Mouse (Mus musculus) kidney, embryonic 14.5 days (tissue): ENCODE measurements at regions not wholly inside any gene's neighbourhood (a gene's known extent, or its start where the extent isn't known, plus 50 kb on each side); places are given as distances from the start of the nearest gene placed in this dataset.

Source experiments
- ATAC-seq: fragments of 200-750 bp; cut with Nextera tagmentation; 2 replicates; pipeline ENCODE4 v1.8.0; 2017; ENCODE audit warnings: moderate number of reproducible peaks, mild to moderate bottlenecking, moderate TSS enrichment, moderate library complexity; ENCODE audit not compliant: low FRiP score, low TSS enrichment
- H3K27ac ChIP-seq: fragments of 300-500 bp; sonication (generic); 2 replicates; pipeline ENCODE4 v1.5.1; 2014; ENCODE audit warnings: low read depth, mild to moderate bottlenecking, low read length, moderate library complexity, mixed read lengths
- H3K27me3 ChIP-seq: fragments of 300-500 bp; sonication (generic); 2 replicates; pipeline ENCODE4 v1.6.1; 2014; ENCODE audit warnings: mild to moderate bottlenecking, low read length; ENCODE audit not compliant: control insufficient read depth, insufficient read depth
- H3K36me3 ChIP-seq: fragments of 300-500 bp; sonication (generic); 2 replicates; pipeline ENCODE4 v1.6.1; 2014; ENCODE audit warnings: low read length, mixed read lengths; ENCODE audit not compliant: control insufficient read depth, insufficient read depth
- H3K4me1 ChIP-seq: fragments of 300-500 bp; sonication (generic); 2 replicates; pipeline ENCODE4 v1.6.1; 2014; ENCODE audit warnings: low read length, mixed read lengths; ENCODE audit not compliant: control insufficient read depth, insufficient read depth
- H3K4me2 ChIP-seq: fragments of 300-500 bp; sonication (generic); replicated peaks from 2 replicates; pipeline ENCODE4 v1.6.1; 2014; ENCODE audit warnings: low read depth, mild to moderate bottlenecking, low read length
- H3K4me3 ChIP-seq: fragments of 300-500 bp; sonication (generic); 2 replicates; pipeline ENCODE4 v1.5.1; 2014; ENCODE audit warnings: mild to moderate bottlenecking, low read length
- H3K9ac ChIP-seq: fragments of 300-500 bp; sonication (generic); 2 replicates; pipeline ENCODE4 v1.6.1; 2014; ENCODE audit warnings: low read depth, mild to moderate bottlenecking, low read length, moderate library complexity
- H3K9me3 ChIP-seq: fragments of 300-500 bp; sonication (generic); 2 replicates; pipeline ENCODE4 v1.6.1; 2016; ENCODE audit warnings: low read length; ENCODE audit not compliant: control insufficient read depth
- WGBS: fragments of 180-500 bp; shearing (Covaris S2); extraction: QIAGEN DNeasy Blood & Tissue Kit; methylation state at CpG from one replicate; pipeline ENCODE4 v1.1.7; 2014; 5-methylcytosine and 5-hydroxymethylcytosine counted together

DNA sequence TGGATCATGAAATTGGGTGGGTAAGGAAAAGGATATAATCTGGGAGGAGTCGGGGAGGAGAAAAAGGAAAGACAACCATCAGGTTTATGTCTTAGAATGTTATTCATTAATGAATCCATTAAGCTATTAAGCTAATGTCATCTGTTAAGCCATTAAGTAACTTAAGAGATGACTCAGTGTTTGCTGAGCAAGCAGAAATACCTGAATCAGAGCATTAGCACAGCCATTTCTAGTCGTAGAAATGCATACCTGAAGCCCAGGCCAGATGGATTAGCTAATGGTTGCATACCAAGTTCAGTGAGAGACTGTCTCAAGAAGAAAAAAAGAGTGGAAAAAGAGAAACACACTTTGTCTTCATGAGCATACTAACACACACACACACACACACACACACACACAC lies 244.0 kb upstream of the P2ry1 start:
- Histone ChIP-seq H3K9ac (no peak overlapping the region), H3K27ac (no peak overlapping the region), H3K9me3 (no peaks in the 10 kb centered on the region), H3K36me3 (no peaks in the 10 kb centered on the region), H3K27me3 (no peaks in the 10 kb centered on the region), H3K4me3 (no peak overlapping the region), H3K4me1 (no peaks in the 10 kb centered on the region), H3K4me2 (no peak overlapping the region)
- 72% methylated on average over 2 of the region's 2 CpGs for WGBS
- ATAC-seq = no peak

DNA sequence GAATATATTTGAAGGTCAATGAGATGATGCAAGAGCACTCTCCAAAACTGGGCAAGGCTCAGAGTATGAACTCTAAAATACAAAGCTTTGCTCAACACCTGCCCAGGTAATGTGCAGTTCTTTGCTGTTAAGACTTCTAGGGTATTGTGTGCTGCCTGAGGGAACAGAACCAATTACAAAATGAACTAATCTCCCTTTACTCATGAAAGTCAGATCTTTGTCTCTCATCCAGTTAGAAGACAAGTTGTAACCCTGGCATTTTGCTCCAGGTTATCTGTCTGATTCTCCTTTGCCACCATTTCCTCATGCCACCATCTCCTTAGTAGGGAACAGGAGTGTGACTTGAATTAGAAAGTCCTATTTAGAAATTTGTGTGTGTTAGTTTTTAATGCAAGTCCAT lies 243.5 kb upstream of the P2ry1 start:
- ATAC-seq = no peak
- Histone ChIP-seq H3K4me2 (no peak overlapping the region), H3K4me1 (no peaks in the 10 kb centered on the region), H3K27ac (no peak overlapping the region), H3K4me3 (no peak overlapping the region), H3K36me3 (no peaks in the 10 kb centered on the region), H3K9ac (no peak overlapping the region), H3K9me3 (no peaks in the 10 kb centered on the region), H3K27me3 (no peaks in the 10 kb centered on the region)

DNA sequence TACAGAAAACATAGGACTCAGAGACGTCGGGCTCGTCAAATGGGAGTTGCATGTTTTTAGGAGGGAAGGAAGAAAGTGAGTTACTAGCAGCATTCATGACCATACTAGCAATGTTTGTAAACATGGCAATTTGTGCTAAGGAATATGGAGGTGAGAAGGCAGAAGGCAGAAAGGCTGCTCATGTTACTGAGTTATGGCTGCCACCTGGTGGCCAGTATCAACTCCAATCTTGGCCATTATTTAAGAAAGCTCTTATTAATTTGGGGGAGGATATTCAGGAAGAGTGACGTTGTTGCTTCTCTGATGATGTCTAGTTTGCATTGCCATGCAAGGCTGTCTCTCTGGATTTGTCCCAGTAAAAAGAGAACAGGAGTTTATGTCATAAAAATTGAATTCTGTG lies 239.7 kb upstream of the P2ry1 start:
- Histone ChIP-seq H3K4me1 (no peaks in the 10 kb centered on the region), H3K36me3 (no peaks in the 10 kb centered on the region), H3K27ac (no peak overlapping the region), H3K9me3 (no peaks in the 10 kb centered on the region), H3K27me3 (no peaks in the 10 kb centered on the region), H3K9ac (no peak overlapping the region), H3K4me2 (no peak overlapping the region), H3K4me3 (no peak overlapping the region)
- WGBS = 67% methylated on average over 4 of the region's 4 CpGs
- ATAC-seq = no peak

DNA sequence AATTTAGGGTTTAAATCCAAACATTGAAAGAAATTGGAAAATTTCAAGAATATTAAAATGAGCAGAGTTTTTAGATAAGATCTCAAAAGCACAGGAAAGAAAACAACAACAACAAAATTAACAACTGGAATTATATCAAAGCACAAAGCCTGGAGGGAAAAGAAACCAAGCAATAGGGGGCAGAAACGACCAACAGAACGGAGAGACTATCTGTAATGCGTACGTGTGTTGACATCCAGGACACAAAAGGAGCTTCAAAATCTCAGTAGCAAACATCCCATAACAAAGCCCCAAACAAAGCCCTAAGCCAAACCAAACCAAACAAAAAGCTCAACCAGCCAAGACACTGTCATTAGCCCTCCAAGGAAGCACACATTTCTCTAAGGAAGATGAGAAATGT lies 237.5 kb upstream of the P2ry1 start:
- Histone ChIP-seq H3K27ac (no peak overlapping the region), H3K9me3 (no peaks in the 10 kb centered on the region), H3K27me3 (no peaks in the 10 kb centered on the region), H3K36me3 (no peaks in the 10 kb centered on the region), H3K4me1 (no peaks in the 10 kb centered on the region), H3K4me2 (no peak overlapping the region), H3K4me3 (no peak overlapping the region), H3K9ac (no peak overlapping the region)
- WGBS = 79% methylated on average over 4 of the region's 4 CpGs
- no peak for ATAC-seq

DNA sequence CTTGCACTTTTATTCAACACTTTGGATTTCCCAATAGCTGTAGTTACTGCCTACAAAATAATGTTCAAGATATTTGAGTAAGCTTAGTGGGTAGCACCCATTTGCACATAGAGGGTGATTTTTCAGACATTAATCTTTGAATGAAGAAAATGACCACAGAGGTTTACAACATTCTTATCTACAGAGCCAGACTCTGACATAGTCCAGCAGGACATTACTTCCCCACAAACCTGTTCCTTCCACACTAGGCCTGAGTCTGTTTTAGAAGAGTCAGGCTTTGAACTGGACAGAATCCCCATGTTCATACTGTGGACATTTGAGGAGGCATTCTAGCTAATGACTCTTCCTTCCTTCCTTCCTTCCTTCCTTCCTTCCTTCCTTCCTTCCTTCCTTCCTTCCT lies 233.6 kb upstream of the P2ry1 start:
- no peak for ATAC-seq
- Histone ChIP-seq H3K4me2 (no peak overlapping the region), H3K9me3 (no peaks in the 10 kb centered on the region), H3K4me1 (no peaks in the 10 kb centered on the region), H3K27ac (no peak overlapping the region), H3K27me3 (no peaks in the 10 kb centered on the region), H3K4me3 (no peak overlapping the region), H3K36me3 (no peaks in the 10 kb centered on the region), H3K9ac (no peak overlapping the region)

DNA sequence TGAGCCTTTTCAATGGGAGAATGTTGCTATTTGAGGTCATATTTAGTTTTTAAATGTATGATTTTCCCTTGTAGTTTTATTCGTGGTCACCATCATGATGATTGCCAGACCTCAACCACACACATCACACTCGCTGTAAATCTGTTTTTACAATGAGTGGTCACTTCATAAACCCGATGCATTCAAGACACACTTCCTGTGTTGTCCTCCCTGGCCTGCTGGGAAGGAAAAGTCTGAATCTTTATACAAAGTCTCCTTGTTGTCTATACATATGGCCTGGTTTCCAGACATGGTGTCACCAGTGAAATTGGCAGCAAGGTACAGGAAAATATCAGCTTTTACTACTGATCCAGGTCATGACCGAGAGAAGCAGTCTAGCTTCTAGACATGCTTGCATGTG lies 230.7 kb upstream of the P2ry1 start:
- H3K36me3 ChIP-seq = no peaks in the 10 kb centered on the region
- no peak overlapping the region for H3K9ac ChIP-seq
- no peak overlapping the region for H3K27ac ChIP-seq
- no peak for ATAC-seq
- H3K27me3 ChIP-seq = no peaks in the 10 kb centered on the region
- H3K9me3 ChIP-seq = no peaks in the 10 kb centered on the region
- 67% methylated on average over 4 of the region's 4 CpGs for WGBS
- no peak overlapping the region for H3K4me2 ChIP-seq
- H3K4me1 ChIP-seq = no peaks in the 10 kb centered on the region
- no peak overlapping the region for H3K4me3 ChIP-seq

DNA sequence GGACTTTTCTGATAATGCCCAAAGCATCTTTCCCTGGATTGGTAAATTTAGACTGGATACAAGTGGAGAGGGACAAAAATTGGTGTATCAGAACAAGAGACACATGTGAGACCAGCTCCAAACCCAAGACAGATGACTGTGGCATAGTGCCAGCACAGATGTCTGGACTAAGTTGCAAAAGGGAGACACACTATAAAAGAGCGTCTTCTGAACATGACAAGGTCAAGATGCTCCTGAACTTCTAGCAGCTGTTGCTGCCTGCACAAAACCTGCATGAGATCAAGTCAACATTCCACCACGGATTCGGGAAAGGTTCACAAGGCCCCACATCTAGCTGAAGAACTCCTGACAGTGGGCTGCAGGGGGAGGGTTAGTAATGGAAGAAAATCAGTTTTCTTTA lies 229.2 kb upstream of the P2ry1 start:
- ATAC-seq = no peak
- Histone ChIP-seq H3K9me3 (no peaks in the 10 kb centered on the region), H3K4me2 (no peak overlapping the region), H3K27ac (no peak overlapping the region), H3K4me3 (no peak overlapping the region), H3K27me3 (no peaks in the 10 kb centered on the region), H3K9ac (no peak overlapping the region), H3K4me1 (no peaks in the 10 kb centered on the region), H3K36me3 (no peaks in the 10 kb centered on the region)
- WGBS = 56% methylated on average over 3 of the region's 3 CpGs

DNA sequence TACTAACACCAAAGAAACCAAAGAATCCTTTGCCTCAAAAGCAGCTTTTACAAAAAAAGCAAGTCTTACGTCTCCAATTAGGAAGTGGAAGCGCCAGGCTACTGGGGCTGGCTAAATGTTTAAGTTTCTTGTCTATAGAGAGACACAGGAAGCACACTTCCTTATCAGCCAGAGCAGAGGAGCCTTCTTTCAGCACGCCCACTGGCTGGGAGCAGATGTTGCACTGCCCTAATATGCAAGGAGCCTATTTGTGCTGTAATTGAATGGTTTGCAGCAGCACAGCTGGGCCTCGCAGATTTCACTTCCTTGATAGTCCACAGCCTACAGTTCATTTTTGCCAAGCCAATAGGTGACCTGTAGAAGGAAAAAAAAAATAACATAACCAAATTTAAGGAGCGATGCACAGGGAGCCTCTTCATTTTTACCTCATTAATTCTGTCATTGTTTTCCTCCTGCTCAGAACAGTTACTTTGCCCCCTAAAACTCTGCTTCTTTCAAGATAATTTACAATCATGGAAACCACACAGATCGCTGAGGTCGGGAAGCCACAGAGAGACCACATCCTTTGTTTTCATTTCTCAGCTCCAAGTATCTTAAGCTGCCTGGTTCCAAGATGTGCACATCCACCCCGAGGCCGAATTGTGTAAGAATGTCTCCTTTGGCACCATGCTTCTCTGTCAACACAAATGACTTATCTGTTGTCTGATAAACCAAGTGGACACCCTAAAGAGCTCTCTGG lies 217.3 kb upstream of the P2ry1 start:
- Histone ChIP-seq H3K9me3 (no peaks in the 10 kb centered on the region), H3K4me3 (no peak overlapping the region), H3K27me3 (no peaks in the 10 kb centered on the region), H3K27ac (peak overlapping the region; percentile 14; the same call in 1 of the 2 replicates), H3K36me3 (no peaks in the 10 kb centered on the region), H3K9ac (no peak overlapping the region), H3K4me1 (no peaks in the 10 kb centered on the region), H3K4me2 (no peak overlapping the region)
- peak; percentile 83 for ATAC-seq
- WGBS = 19% methylated on average over 9 of the region's 9 CpGs

DNA sequence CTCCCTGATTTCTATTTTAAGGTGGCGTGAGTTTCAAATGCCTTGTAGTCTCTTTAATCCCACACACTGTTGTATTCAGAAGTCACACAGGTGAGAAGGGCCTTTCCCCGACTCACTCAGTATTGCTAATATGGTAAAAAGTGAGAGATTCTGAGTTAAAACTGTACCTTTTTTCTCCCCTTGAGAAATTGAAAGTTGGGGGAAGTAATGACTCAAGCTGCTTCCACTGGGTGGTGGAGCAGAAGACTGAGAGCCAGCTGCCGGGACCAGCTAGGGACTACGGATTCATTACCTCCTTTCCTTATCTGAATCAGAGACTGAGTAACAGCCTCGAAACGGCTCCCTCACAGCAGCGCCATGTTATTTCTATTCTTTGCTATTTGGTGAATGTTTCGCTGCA lies 214.6 kb upstream of the P2ry1 start:
- Histone ChIP-seq H3K4me2 (no peak overlapping the region), H3K9ac (no peak overlapping the region), H3K4me1 (no peaks in the 10 kb centered on the region), H3K4me3 (no peak overlapping the region), H3K36me3 (no peaks in the 10 kb centered on the region), H3K27ac (no peak overlapping the region), H3K9me3 (no peaks in the 10 kb centered on the region), H3K27me3 (no peaks in the 10 kb centered on the region)
- 86% methylated on average over 8 of the region's 8 CpGs for WGBS
- ATAC-seq = no peak
